Mouse (Mus musculus) lung, embryonic 15.5 days (tissue): Measurements from ENCODE around the gene Dusp18. TPM values are rescaled to one million over a fixed set of nuclear protein-coding genes. Genes with fewer than 3 reads are reported as not detected.

Experiments
- ATAC-seq: fragments of 200-750 bp; cut with Nextera tagmentation; 2 replicates; pipeline ENCODE4 v1.8.0; 2017; ENCODE audit warnings: moderate number of reproducible peaks, borderline replicate concordance; ENCODE audit not compliant: low FRiP score, low TSS enrichment; ENCODE audit errors: extremely low read depth
- H3K27ac ChIP-seq: fragments of 300-500 bp; sonication (generic); 2 replicates; pipeline ENCODE4 v1.5.1; 2015; ENCODE audit warnings: moderate library complexity, mild to moderate bottlenecking, inconsistent platforms
- H3K27me3 ChIP-seq: fragments of 300-500 bp; sonication (generic); 2 replicates; pipeline ENCODE4 v1.6.1; 2015; ENCODE audit warnings: inconsistent platforms
- H3K36me3 ChIP-seq: fragments of 300-500 bp; sonication (generic); 2 replicates; pipeline ENCODE4 v1.6.1; 2015; ENCODE audit warnings: inconsistent platforms
- H3K4me1 ChIP-seq: fragments of 300-500 bp; sonication (generic); 2 replicates; pipeline ENCODE4 v1.6.1; 2015; ENCODE audit warnings: inconsistent platforms
- H3K4me2 ChIP-seq: fragments of 300-500 bp; sonication (generic); 2 replicates; pipeline ENCODE4 v1.6.1; 2015; ENCODE audit warnings: inconsistent platforms, mild to moderate bottlenecking, moderate library complexity
- H3K4me3 ChIP-seq: fragments of 300-500 bp; sonication (generic); 2 replicates; pipeline ENCODE4 v1.5.1; 2015; ENCODE audit warnings: mild to moderate bottlenecking, inconsistent platforms
- H3K9ac ChIP-seq: fragments of 300-500 bp; sonication (generic); 2 replicates; pipeline ENCODE4 v1.6.1; 2015; ENCODE audit warnings: inconsistent platforms
- H3K9me3 ChIP-seq: fragments of 300-500 bp; sonication (generic); 2 replicates; pipeline ENCODE4 v1.6.1; 2016; ENCODE audit warnings: inconsistent platforms
- WGBS: fragments of 180-500 bp; shearing (Covaris S2); methylation state at CpG from one replicate; pipeline ENCODE4 v1.1.7; 2015; 5-methylcytosine and 5-hydroxymethylcytosine counted together
- polyA plus RNA-seq: library from polyadenylated mRNA; unstranded; fragments of >200 nt; fragmentation: Nextera tagmentation; extraction: Ambion mirVana; gene quantifications from 2 replicates; pipeline ENCODE4 v1.2.1, GENCODE M21; 2015

Dusp18 gene
- polyA plus RNA-seq, 1 experiment from 2014 or later = 9.8 TPM

GRCm38 (mm10) chr11:3933756-3934285, 38.8 kb downstream of the Dusp18 start:
- no peak for ATAC-seq
- H3K4me2 ChIP-seq = no peak overlapping the region
- no peaks in the 10 kb centered on the region for H3K9me3 ChIP-seq
- H3K27ac ChIP-seq = no peak overlapping the region
- peaks cover 16% of the 10 kb centered on the region for H3K4me1 ChIP-seq
- no peak overlapping the region for H3K9ac ChIP-seq
- no peak overlapping the region for H3K4me3 ChIP-seq
- 90% methylated on average over 9 of the region's 9 CpGs for WGBS
- H3K36me3 ChIP-seq = no peaks in the 10 kb centered on the region
- H3K27me3 ChIP-seq = no peaks in the 10 kb centered on the region

GRCm38 (mm10) chr11:3935135-3935534, 40.1 kb downstream of the Dusp18 start:
- Histone ChIP-seq H3K27ac (no peak overlapping the region), H3K4me1 (peaks cover 16% of the 10 kb centered on the region), H3K27me3 (no peaks in the 10 kb centered on the region), H3K36me3 (no peaks in the 10 kb centered on the region), H3K4me3 (no peak overlapping the region), H3K9ac (no peak overlapping the region), H3K9me3 (no peaks in the 10 kb centered on the region), H3K4me2 (no peak overlapping the region)
- WGBS = 67% methylated on average over 4 of the region's 4 CpGs
- no peak for ATAC-seq

GRCm38 (mm10) chr11:3936318-3936717, 41.3 kb downstream of the Dusp18 start:
- H3K9me3 ChIP-seq = no peaks in the 10 kb centered on the region
- no peak overlapping the region for H3K27ac ChIP-seq
- H3K27me3 ChIP-seq = no peaks in the 10 kb centered on the region
- no peak overlapping the region for H3K9ac ChIP-seq
- no peak overlapping the region for H3K4me2 ChIP-seq
- H3K4me3 ChIP-seq = no peak overlapping the region
- ATAC-seq = no peak
- H3K36me3 ChIP-seq = no peaks in the 10 kb centered on the region
- peaks cover 10% of the 10 kb centered on the region for H3K4me1 ChIP-seq
- 78% methylated on average over 3 of the region's 3 CpGs for WGBS

GRCm38 (mm10) chr11:3937321-3937874, 42.4 kb downstream of the Dusp18 start:
- no peaks in the 10 kb centered on the region for H3K27me3 ChIP-seq
- H3K9me3 ChIP-seq = no peaks in the 10 kb centered on the region
- no peak overlapping the region for H3K4me3 ChIP-seq
- H3K4me2 ChIP-seq = no peak overlapping the region
- no peak overlapping the region for H3K9ac ChIP-seq
- no peak for ATAC-seq
- 70% methylated on average over 13 of the region's 13 CpGs for WGBS
- 0 out of 2 replicates have a peak, but pooled peaks cover 3% of the 10 kb centered on the region for H3K4me1 ChIP-seq
- H3K27ac ChIP-seq = no peak overlapping the region
- H3K36me3 ChIP-seq = no peaks in the 10 kb centered on the region

- ATAC-seq = no peak
- H3K9ac ChIP-seq = no peak overlapping the region
- 67% methylated on average over 7 of the region's 7 CpGs for WGBS
- peaks cover 2% of the 10 kb centered on the region; the same call in 1 of the 2 replicates for H3K27me3 ChIP-seq
- H3K4me1 ChIP-seq = no peaks in the 10 kb centered on the region
- no peak overlapping the region for H3K4me2 ChIP-seq
- no peaks in the 10 kb centered on the region for H3K9me3 ChIP-seq
- H3K27ac ChIP-seq = no peak overlapping the region
- no peaks in the 10 kb centered on the region for H3K36me3 ChIP-seq
- no peak overlapping the region for H3K4me3 ChIP-seq
Measured at GRCm38 (mm10) chr11:3941371-3941770, 46.3 kb downstream of the Dusp18 start.

GRCm38 (mm10) chr11:3946386-3946785, 51.3 kb downstream of the Dusp18 start:
- Histone ChIP-seq H3K9ac (no peak overlapping the region), H3K27me3 (peaks cover 3% of the 10 kb centered on the region; the same call in 1 of the 2 replicates), H3K4me3 (no peak overlapping the region), H3K9me3 (no peaks in the 10 kb centered on the region), H3K36me3 (no peaks in the 10 kb centered on the region), H3K4me2 (no peak overlapping the region), H3K27ac (no peak overlapping the region), H3K4me1 (no peaks in the 10 kb centered on the region)
- ATAC-seq = no peak
- WGBS = 23% methylated on average over 1 of the region's 1 CpGs

Other genes starting within 250 kb of the Dusp18 start
- 28.0 and 28.1 TPM in 2 replicates for gene Morc2a, start 246.0 kb upstream of the Dusp18 start, polyA plus RNA-seq
- 0.20 and 0.34 TPM in 2 replicates for gene Osbp2, start 31.3 kb upstream of the Dusp18 start, polyA plus RNA-seq
- gene 4921536K21Rik, start 142 bp upstream of the Dusp18 start, polyA plus RNA-seq = 0.37 and 0.39 TPM in 2 replicates
- gene Slc35e4, start 19.4 kb downstream of the Dusp18 start, polyA plus RNA-seq = 3.4 and 3.8 TPM in 2 replicates
- 47.7 and 52.1 TPM in 2 replicates for gene Tcn2, start 36.9 kb downstream of the Dusp18 start, polyA plus RNA-seq
- 76.2 and 78.1 TPM in 2 replicates for gene Pes1, start 68.7 kb downstream of the Dusp18 start, polyA plus RNA-seq
- gene 4930556J24Rik, start 81.5 kb downstream of the Dusp18 start, polyA plus RNA-seq = 0.18 and 0.21 TPM in 2 replicates
- gene Gal3st1, start 88.4 kb downstream of the Dusp18 start, polyA plus RNA-seq = 7.9 and 9.0 TPM in 2 replicates
- 9.8 and 12.7 TPM in 2 replicates for gene Sec14l4, start 136.2 kb downstream of the Dusp18 start, polyA plus RNA-seq
- gene Sec14l3, start 169.6 kb downstream of the Dusp18 start, polyA plus RNA-seq = 17.3 and 19.9 TPM in 2 replicates
- 9.9 and 11.4 TPM in 2 replicates for gene Mtfp1, start 200.2 kb downstream of the Dusp18 start, polyA plus RNA-seq
- 2.2 and 3.0 TPM in 2 replicates for gene Sec14l2, start 228.2 kb downstream of the Dusp18 start, polyA plus RNA-seq
- gene Rnf215, start 240.0 kb downstream of the Dusp18 start, polyA plus RNA-seq = 33.1 and 34.2 TPM in 2 replicates